Mouse (Mus musculus) frontal cortex, adult (tissue): ENCODE results near the gene Slc29a2.

ENCODE experiments used
- ATAC-seq: cut with Nextera tagmentation; 2 replicates; pipeline ENCODE4 v1.9.2; 2017; ENCODE audit warnings: mild to moderate bottlenecking, moderate library complexity, mixed read lengths; ENCODE audit not compliant: low TSS enrichment

Slc29a2 gene

GRCm38 (mm10) chr19:5032686-5033085 lies 9.0 kb downstream of the Slc29a2 start:
- no peak for ATAC-seq

GRCm38 (mm10) chr19:5036577-5036976 lies 12.9 kb downstream of the Slc29a2 start:
- no peak for ATAC-seq

GRCm38 (mm10) chr19:5037678-5038571 lies 14.3 kb downstream of the Slc29a2 start:
- 0 out of 2 replicates have a peak, but pooled peaks have one; percentile 22 for ATAC-seq

GRCm38 (mm10) chr19:5038709-5039156 lies 15.1 kb downstream of the Slc29a2 start, which contains the start of the genes B4gat1 and AC124502.3:
TSS of gene B4gat1 (plus strand) at chr19:5038826.
TSS of gene AC124502.3 (plus strand) at chr19:5038891.
- peak; percentile 88 for ATAC-seq

- no peak for ATAC-seq
Observed at GRCm38 (mm10) chr19:5039301-5040114, 15.8 kb downstream of the Slc29a2 start.

GRCm38 (mm10) chr19:5040862-5041523 lies 17.3 kb downstream of the Slc29a2 start, which contains the start of gene Brms1:
TSS of gene Brms1 (plus strand) at chr19:5041354.
- peak; percentile 50 for ATAC-seq

- ATAC-seq = no peak; the same call in 1 of the 2 replicates
Observed at GRCm38 (mm10) chr19:5041588-5041987, 17.9 kb downstream of the Slc29a2 start.

GRCm38 (mm10) chr19:5045531-5045930 lies 21.9 kb downstream of the Slc29a2 start:
- no peak for ATAC-seq

- ATAC-seq = peak; percentile 42
Observed at GRCm38 (mm10) chr19:5048138-5049056, 24.7 kb downstream of the Slc29a2 start.

- ATAC-seq = no peak
Observed at GRCm38 (mm10) chr19:5049325-5049724, 25.7 kb downstream of the Slc29a2 start.

GRCm38 (mm10) chr19:5050047-5050905 lies 26.6 kb downstream of the Slc29a2 start, which contains the start of gene Rin1:
TSS of gene Rin1 (plus strand) at chr19:5050481.
- ATAC-seq = peak; percentile 55

- ATAC-seq = no peak
Observed at GRCm38 (mm10) chr19:5051031-5051430, 27.4 kb downstream of the Slc29a2 start.

- no peak for ATAC-seq
Observed at GRCm38 (mm10) chr19:5051515-5051914, 27.9 kb downstream of the Slc29a2 start.

GRCm38 (mm10) chr19:5052166-5052822 lies 28.6 kb downstream of the Slc29a2 start:
- ATAC-seq = peak; percentile 25; the same call in 1 of the 2 replicates

GRCm38 (mm10) chr19:5052853-5053252 lies 29.2 kb downstream of the Slc29a2 start:
- no peak for ATAC-seq

GRCm38 (mm10) chr19:5053909-5054308 lies 30.2 kb downstream of the Slc29a2 start:
- ATAC-seq = no peak

- ATAC-seq = no peak
Observed at GRCm38 (mm10) chr19:5056251-5056650, 32.6 kb downstream of the Slc29a2 start.

- ATAC-seq = no peak
Observed at GRCm38 (mm10) chr19:5057876-5058775, 34.5 kb downstream of the Slc29a2 start.
